Mouse (Mus musculus): ENCODE data around the gene Rassf6. TPM values are rescaled to one million over a fixed set of nuclear protein-coding genes. Genes with fewer than 3 reads are reported as not detected.

Gene Rassf6
- total and polyA plus RNA-seq, 3 experiments = 15.1 to 24.5 (median 18.3) TPM

DNA sequence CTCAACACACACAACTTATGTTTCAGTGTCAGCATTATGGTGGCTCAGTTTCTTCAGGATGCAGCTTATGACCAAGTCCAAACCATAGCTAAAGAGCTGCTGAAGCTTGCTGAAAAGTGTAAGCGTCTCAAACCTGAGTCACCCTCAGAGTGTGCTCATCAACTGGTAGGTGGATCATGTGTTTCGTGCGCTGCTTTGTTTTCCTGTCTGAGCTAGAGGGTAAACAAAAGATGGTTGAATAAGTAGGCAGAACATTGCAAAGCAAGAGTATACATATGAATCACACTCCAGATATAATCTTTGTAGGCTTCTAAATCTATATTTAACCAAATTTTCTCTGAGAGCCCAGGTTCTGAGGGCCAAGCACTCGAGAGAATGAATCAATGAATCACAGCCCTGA lies 76.3 kb downstream of the Rassf6 start:
- Histone ChIP-seq H3K4me3 (replicated peaks in 1 of 3; ENCODE audit: low read depth in 2 of 3, low read length in 2 of 3, poor library complexity in 1 of 3) (no peak overlapping the region), H3K27me3 (replicated peaks) (no peaks in the 10 kb centered on the region), H3K36me3 (replicated peaks in 1 of 2; ENCODE audit: control insufficient read depth in 1 of 2, insufficient read depth in 1 of 2, low read length in 1 of 2) (no peaks in the 10 kb centered on the region), H3K27ac (ENCODE audit: insufficient read depth, low read depth) (no peak overlapping the region), H3K4me1 (ENCODE audit: control insufficient read depth in 1 of 2, insufficient read depth in 2 of 2) (0 out of 4 replicates have a peak, but pooled peaks cover 0 to 6% of the 10 kb centered on the region in 2 experiments), H3K79me2 (replicated peaks; ENCODE audit: control insufficient read depth, extremely low read depth, insufficient read depth, poor library complexity, severe bottlenecking) (no peaks in the 10 kb centered on the region), H3K9me3 (replicated peaks; ENCODE audit: low read length) (no peaks in the 10 kb centered on the region), H3K9ac (ENCODE audit: insufficient read depth, low read depth) (no peak overlapping the region), H3K4me2 (ENCODE audit: insufficient read depth, low read depth, poor library complexity, severe bottlenecking) (no peak overlapping the region)
- TF ChIP-seq SIN3A (IDR thresholded peaks at IDR 0.05; ENCODE audit: low read length) (no peak), NRF1 (IDR thresholded peaks at IDR 0.05; ENCODE audit: low read depth, low read length) (no peak), IRF4 (IDR thresholded peaks at IDR 0.05; ENCODE audit: low read depth, low read length) (no peak), ETS1 (conservative IDR thresholded peaks at IDR 0.05; ENCODE audit: low read depth, low read length) (no peak), MXI1 (IDR thresholded peaks at IDR 0.05; ENCODE audit: low read depth, low read length) (no peak), SMC3 (IDR thresholded peaks at IDR 0.05; ENCODE audit: low read depth, low read length) (no peak), PAX5 (IDR thresholded peaks at IDR 0.05; ENCODE audit: low read length) (no peak), RAD21 (IDR thresholded peaks at IDR 0.05; ENCODE audit: low read depth, low read length) (no peak), USF1 (IDR thresholded peaks at IDR 0.05; ENCODE audit: low read depth, low read length) (no peak), ZMIZ1 (IDR thresholded peaks at IDR 0.05; ENCODE audit: low read depth, low read length) (no peak), MAX (IDR thresholded peaks at IDR 0.05; ENCODE audit: low read length) (no peak), MEF2A (IDR thresholded peaks at IDR 0.05; ENCODE audit: borderline replicate concordance, low read depth, low read length) (no peak), POLR2AphosphoS2 (IDR thresholded peaks at IDR 0.05; ENCODE audit: low read depth, low read length) (no peak)
- in situ Hi-C loops (cut with MboI; ENCODE audit: low pct_ligation_motif_present, low pct_unique_long_range_greater_than_20kb, low sequenced_read_pairs) (no loop called here), dilution Hi-C loops (cut with MboI; ENCODE audit: extremely low pct_ligation_motif_present, extremely low pct_unique_long_range_greater_than_20kb, low sequenced_read_pairs) (no loop called here)
- DNase-seq (ENCODE audit: extremely low read depth) = no peak

- no peak for DNase-seq (ENCODE audit: extremely low read depth)
- H3K4me3 ChIP-seq (replicated peaks in 1 of 3; ENCODE audit: low read depth in 2 of 3, low read length in 2 of 3, poor library complexity in 1 of 3) = no peak overlapping the region
- H3K27me3 ChIP-seq (replicated peaks) = no peaks in the 10 kb centered on the region
- no peak overlapping the region for H3K27ac ChIP-seq (ENCODE audit: insufficient read depth, low read depth)
- H3K9me3 ChIP-seq (replicated peaks; ENCODE audit: low read length) = no peaks in the 10 kb centered on the region
- 0 out of 4 replicates have a peak, but pooled peaks cover 0 to 6% of the 10 kb centered on the region in 2 experiments for H3K4me1 ChIP-seq (ENCODE audit: control insufficient read depth in 1 of 2, insufficient read depth in 2 of 2)
- dilution Hi-C loops (cut with MboI; ENCODE audit: extremely low pct_ligation_motif_present, extremely low pct_unique_long_range_greater_than_20kb, low sequenced_read_pairs) = no loop called here
- H3K79me2 ChIP-seq (replicated peaks; ENCODE audit: control insufficient read depth, extremely low read depth, insufficient read depth, poor library complexity, severe bottlenecking) = no peaks in the 10 kb centered on the region
- TF ChIP-seq MEF2A (IDR thresholded peaks at IDR 0.05; ENCODE audit: borderline replicate concordance, low read depth, low read length) (no peak), NELFE (IDR thresholded peaks at IDR 0.05; ENCODE audit: low read depth, low read length) (no peak), BHLHE40 (IDR thresholded peaks at IDR 0.05; ENCODE audit: low read depth, low read length) (no peak), USF1 (IDR thresholded peaks at IDR 0.05; ENCODE audit: low read depth, low read length) (no peak), CTCF (conservative IDR thresholded peaks at IDR 0.05 in 1 of 2, IDR thresholded peaks at IDR 0.05 in 1 of 2; ENCODE audit: low read depth in 2 of 2, low read length in 2 of 2) (no peak), JUND (conservative IDR thresholded peaks at IDR 0.05; ENCODE audit: low read depth, low read length) (no peak), KAT2A (IDR thresholded peaks at IDR 0.05; ENCODE audit: insufficient replicate concordance, low read length) (no peak), CHD1 (IDR thresholded peaks at IDR 0.05; ENCODE audit: low read depth, low read length) (no peak), POLR2A (IDR thresholded peaks at IDR 0.05; ENCODE audit: low read depth, low read length) (no peak), SIN3A (IDR thresholded peaks at IDR 0.05; ENCODE audit: low read length) (no peak), HCFC1 (IDR thresholded peaks at IDR 0.05; ENCODE audit: low read depth, low read length) (no peak), ZKSCAN1 (IDR thresholded peaks at IDR 0.05; ENCODE audit: borderline replicate concordance, low read depth, low read length) (no peak)
- no peak overlapping the region for H3K4me2 ChIP-seq (ENCODE audit: insufficient read depth, low read depth, poor library complexity, severe bottlenecking)
- H3K9ac ChIP-seq (ENCODE audit: insufficient read depth, low read depth) = no peak overlapping the region
- no peaks in the 10 kb centered on the region for H3K36me3 ChIP-seq (replicated peaks in 1 of 2; ENCODE audit: control insufficient read depth in 1 of 2, insufficient read depth in 1 of 2, low read length in 1 of 2)
- in situ Hi-C loops (cut with MboI; ENCODE audit: low pct_ligation_motif_present, low pct_unique_long_range_greater_than_20kb, low sequenced_read_pairs) = no loop called here
Measured at GRCm38 (mm10) chr5:90562880-90563279, 77.6 kb downstream of the Rassf6 start.

Measured in CH12.LX (cell line).